Mouse (Mus musculus) liver, embryonic 12.5 days (tissue): ENCODE measurements around the gene Bcl2l14. TPM values are rescaled to one million over a fixed set of nuclear protein-coding genes. Genes with fewer than 3 reads are reported as not detected.

Source experiments
- ATAC-seq: fragments of 200-750 bp; cut with Nextera tagmentation; 2 replicates; pipeline ENCODE4 v1.8.0; 2017; ENCODE audit warnings: moderate number of reproducible peaks, mild to moderate bottlenecking, moderate library complexity
- H3K27ac ChIP-seq: fragments of 300-500 bp; sonication (generic); 2 replicates; pipeline ENCODE4 v1.5.1; 2016; ENCODE audit warnings: mild to moderate bottlenecking
- H3K27me3 ChIP-seq: fragments of 300-500 bp; sonication (generic); replicated peaks from 2 replicates; pipeline ENCODE4 v1.6.1; 2016; ENCODE audit warnings: mild to moderate bottlenecking, moderate library complexity
- H3K36me3 ChIP-seq: fragments of 300-500 bp; sonication (generic); 2 replicates; pipeline ENCODE4 v1.6.1; 2016; ENCODE audit warnings: mild to moderate bottlenecking, moderate library complexity
- H3K4me1 ChIP-seq: fragments of 300-500 bp; sonication (generic); 2 replicates; pipeline ENCODE4 v1.6.1; 2016
- H3K4me2 ChIP-seq: fragments of 300-500 bp; sonication (generic); 2 replicates; pipeline ENCODE4 v1.6.1; 2016; ENCODE audit warnings: mild to moderate bottlenecking, moderate library complexity
- H3K4me3 ChIP-seq: fragments of 300-500 bp; sonication (generic); 2 replicates; pipeline ENCODE4 v1.5.1; 2016; ENCODE audit warnings: mild to moderate bottlenecking, moderate library complexity
- H3K9ac ChIP-seq: fragments of 300-500 bp; sonication (generic); 2 replicates; pipeline ENCODE4 v1.6.1; 2016; ENCODE audit warnings: mild to moderate bottlenecking, moderate library complexity
- H3K9me3 ChIP-seq: fragments of 300-500 bp; sonication (generic); replicated peaks from 2 replicates; pipeline ENCODE4 v1.6.1; 2016; ENCODE audit warnings: mild to moderate bottlenecking, moderate library complexity
- WGBS: fragments of 180-500 bp; shearing (Covaris S2); methylation state at CpG from one replicate; pipeline ENCODE4 v1.1.7; 2016; ENCODE audit not compliant: insufficient replicate concordance; 5-methylcytosine and 5-hydroxymethylcytosine counted together
- polyA plus RNA-seq: library from polyadenylated mRNA; unstranded; fragments of >200 nt; fragmentation: Nextera tagmentation; extraction: Ambion mirVana; gene quantifications from 2 replicates; pipeline ENCODE4 v1.2.1, GENCODE M21; 2016

The Bcl2l14 gene
- polyA plus RNA-seq, 1 experiment from 2014 or later: 0.38 TPM

DNA sequence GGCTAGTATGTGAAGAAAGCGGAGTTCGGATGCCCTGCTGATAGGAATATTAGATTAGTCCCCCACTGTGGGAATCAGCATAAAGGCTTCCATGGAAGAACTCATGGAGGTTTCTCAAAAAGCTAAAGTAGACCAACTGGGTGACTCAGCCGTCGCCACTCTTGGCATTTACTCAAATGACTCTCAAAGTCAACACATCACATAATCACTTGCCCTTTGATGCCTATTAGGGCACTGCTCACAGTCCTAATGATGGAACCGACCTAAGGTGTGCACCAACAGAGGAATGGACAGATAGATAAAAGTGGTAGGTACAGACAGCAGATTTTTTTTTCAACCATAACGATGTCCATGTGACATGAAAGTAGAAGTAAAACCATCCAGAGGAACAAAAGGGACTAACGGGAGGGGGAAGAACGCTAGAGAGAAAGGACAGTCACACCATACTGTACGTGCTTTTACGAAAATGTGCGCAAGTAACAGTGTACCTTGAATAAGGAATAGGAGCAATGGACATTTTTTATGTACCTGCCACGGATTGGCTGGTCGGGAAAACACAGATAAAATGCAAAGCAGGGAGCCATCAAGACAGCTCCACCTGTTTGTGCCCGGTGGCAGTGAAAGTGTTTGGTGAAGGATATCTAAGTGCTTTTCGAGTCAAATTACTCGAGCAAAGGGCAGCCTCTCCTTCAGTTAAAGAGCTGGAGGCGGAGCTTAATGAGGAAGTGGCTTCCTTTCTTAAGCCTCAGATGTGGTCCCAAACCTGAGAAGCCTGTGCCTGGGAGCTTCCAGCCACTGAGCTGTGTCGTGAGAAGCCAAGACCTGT, 17.8 kb downstream of the Bcl2l14 start:
- Histone ChIP-seq H3K27ac (no peak overlapping the region), H3K4me1 (0 out of 2 replicates have a peak, but pooled peaks cover 7% of the 10 kb centered on the region), H3K4me3 (no peak overlapping the region), H3K36me3 (no peaks in the 10 kb centered on the region), H3K27me3 (no peaks in the 10 kb centered on the region; the same call in 1 of the 2 replicates), H3K4me2 (peak overlapping the region; percentile 24), H3K9ac (no peak overlapping the region), H3K9me3 (no peaks in the 10 kb centered on the region)
- ATAC-seq: no peak
- 40% methylated on average over 18 of the region's 18 CpGs for WGBS

DNA sequence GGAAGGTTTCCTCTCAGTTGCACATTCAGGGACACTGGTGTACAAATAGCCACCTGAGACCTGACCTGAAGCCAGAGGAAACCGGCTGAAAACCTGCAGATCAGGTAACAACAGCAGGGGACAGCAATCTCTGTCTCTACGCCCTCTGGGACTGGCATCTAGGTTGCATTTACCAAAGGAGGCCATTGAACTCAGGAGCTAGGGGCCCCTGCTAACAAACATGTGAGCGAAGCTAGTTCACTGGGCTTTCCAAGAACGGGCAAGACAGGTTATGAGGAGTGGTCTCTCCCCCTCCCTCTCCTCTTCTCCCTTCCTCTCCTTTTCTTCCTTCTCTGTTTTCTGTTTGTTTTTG, 18.4 kb downstream of the Bcl2l14 start:
- 62% methylated on average over 4 of the region's 4 CpGs for WGBS
- ATAC-seq: no peak

DNA sequence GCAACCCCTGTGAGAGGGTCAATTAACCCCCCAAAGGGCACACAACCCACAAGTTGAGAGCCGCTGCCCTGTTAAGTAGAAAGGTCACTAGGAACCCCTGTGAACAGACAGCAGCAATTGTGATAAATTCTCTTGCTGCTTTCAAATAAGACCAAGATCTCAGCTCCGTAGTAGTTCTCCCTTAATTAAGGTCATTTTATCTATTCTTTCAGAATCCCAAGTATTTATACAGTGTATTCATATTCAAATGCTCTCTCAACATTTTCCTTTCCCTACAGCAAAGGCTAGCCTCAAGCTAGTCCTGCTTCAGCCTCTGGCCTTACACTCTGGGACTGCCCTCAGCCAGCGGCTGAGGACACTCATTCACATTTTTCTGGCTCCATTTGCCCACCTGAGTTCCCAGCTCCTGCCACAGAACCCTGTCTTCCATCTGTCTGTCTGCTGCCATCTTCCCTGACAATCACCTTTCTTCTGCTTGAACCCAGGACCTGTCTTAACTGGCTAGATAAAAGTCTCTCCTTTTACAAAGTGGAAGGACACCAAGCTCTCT, 20.5 kb downstream of the Bcl2l14 start:
- ATAC-seq: no peak

More for the DNA sequence above, 18.4 kb downstream of the Bcl2l14 start:
- no peak overlapping the region for H3K27ac ChIP-seq
- no peak overlapping the region for H3K9ac ChIP-seq
- H3K36me3 ChIP-seq: no peaks in the 10 kb centered on the region
- no peaks in the 10 kb centered on the region for H3K9me3 ChIP-seq
- H3K4me3 ChIP-seq: no peak overlapping the region
- peak overlapping the region; percentile 24 for H3K4me2 ChIP-seq
- H3K27me3 ChIP-seq: no peaks in the 10 kb centered on the region; the same call in 1 of the 2 replicates
- 0 out of 2 replicates have a peak, but pooled peaks cover 7% of the 10 kb centered on the region for H3K4me1 ChIP-seq

DNA sequence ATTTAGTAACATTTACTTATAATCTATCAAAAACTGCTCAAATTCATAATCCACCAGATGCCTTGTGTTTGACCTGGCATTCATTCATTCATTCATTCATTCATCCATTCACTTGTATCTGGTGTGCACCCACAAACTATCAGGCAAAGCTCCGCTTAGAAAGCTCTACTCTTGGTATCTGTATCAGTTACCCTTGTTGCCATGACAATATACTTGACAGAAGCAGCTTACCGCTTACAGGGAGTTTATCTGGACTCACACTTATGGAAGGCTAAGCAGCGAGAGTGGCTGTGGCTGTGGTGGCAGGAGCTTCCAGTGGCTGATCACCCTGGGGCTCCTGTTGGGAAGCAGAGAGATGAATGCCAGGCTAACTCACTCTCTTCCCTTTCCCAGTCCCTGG, 21.8 kb downstream of the Bcl2l14 start:
- ATAC-seq: no peak
- H3K4me1 ChIP-seq: 0 out of 2 replicates have a peak, but pooled peaks cover 7% of the 10 kb centered on the region
- no peak overlapping the region for H3K4me2 ChIP-seq
- WGBS: 23% methylated on average over 3 of the region's 3 CpGs
- H3K36me3 ChIP-seq: no peaks in the 10 kb centered on the region
- H3K9me3 ChIP-seq: no peaks in the 10 kb centered on the region
- H3K27me3 ChIP-seq: no peaks in the 10 kb centered on the region; the same call in 1 of the 2 replicates
- H3K27ac ChIP-seq: no peak overlapping the region
- H3K4me3 ChIP-seq: no peak overlapping the region
- H3K9ac ChIP-seq: no peak overlapping the region

More for the DNA sequence above, 20.5 kb downstream of the Bcl2l14 start:
- no peaks in the 10 kb centered on the region; the same call in 1 of the 2 replicates for H3K27me3 ChIP-seq
- 68% methylated on average over 3 of the region's 3 CpGs for WGBS
- no peak overlapping the region for H3K4me3 ChIP-seq
- H3K4me1 ChIP-seq: 0 out of 2 replicates have a peak, but pooled peaks cover 7% of the 10 kb centered on the region
- no peak overlapping the region for H3K4me2 ChIP-seq
- H3K9me3 ChIP-seq: no peaks in the 10 kb centered on the region
- H3K27ac ChIP-seq: no peak overlapping the region
- H3K36me3 ChIP-seq: no peaks in the 10 kb centered on the region
- no peak overlapping the region for H3K9ac ChIP-seq

DNA sequence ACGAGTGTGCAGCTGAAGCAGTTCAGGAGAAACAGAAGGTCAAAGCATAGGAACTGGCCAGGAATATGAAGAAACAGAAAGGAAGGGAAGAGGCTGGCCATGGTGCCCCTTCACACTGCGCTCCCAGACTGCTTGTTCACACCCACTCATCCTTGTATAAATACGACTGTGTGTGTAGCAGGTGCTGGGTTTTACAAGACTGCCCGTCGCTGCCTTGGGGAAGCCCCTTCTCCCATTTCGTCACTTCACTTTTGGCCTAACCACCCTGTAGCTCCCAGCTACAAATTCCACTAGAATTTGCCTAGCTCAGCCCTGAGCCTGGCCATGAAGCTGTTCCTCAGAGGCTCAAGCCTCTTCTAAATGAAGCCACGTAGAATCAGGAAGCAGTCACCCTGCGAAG, 24.3 kb downstream of the Bcl2l14 start:
- no peaks in the 10 kb centered on the region for H3K36me3 ChIP-seq
- H3K9ac ChIP-seq: no peak overlapping the region
- H3K9me3 ChIP-seq: no peaks in the 10 kb centered on the region
- H3K27ac ChIP-seq: no peak overlapping the region
- no peaks in the 10 kb centered on the region; the same call in 1 of the 2 replicates for H3K27me3 ChIP-seq
- H3K4me1 ChIP-seq: peaks cover 3% of the 10 kb centered on the region; the same call in 1 of the 2 replicates
- no peak overlapping the region for H3K4me3 ChIP-seq
- WGBS: 62% methylated on average over 8 of the region's 8 CpGs
- no peak overlapping the region for H3K4me2 ChIP-seq
- no peak for ATAC-seq

DNA sequence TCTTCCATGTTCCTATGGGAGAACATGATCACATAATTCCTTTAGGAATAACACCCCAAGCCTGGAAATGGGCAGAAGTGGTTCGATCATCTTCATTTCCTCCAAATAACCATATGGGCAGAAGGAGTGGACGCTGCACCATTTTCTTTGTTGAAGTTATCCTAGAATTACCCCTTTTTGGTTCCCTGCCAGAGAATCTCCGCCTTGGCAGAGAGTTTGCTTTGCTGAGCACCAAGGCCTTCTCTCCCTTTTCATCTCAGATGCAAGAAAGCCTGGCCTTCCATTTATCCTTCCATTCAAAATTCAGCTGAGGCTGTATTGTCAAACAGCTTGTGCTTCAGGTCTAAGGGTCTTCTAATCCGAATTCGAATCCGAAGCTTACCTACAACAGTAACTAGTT, 25.8 kb downstream of the Bcl2l14 start:
- Histone ChIP-seq H3K9me3 (no peaks in the 10 kb centered on the region), H3K27me3 (no peaks in the 10 kb centered on the region), H3K27ac (no peak overlapping the region), H3K4me1 (peaks cover 4% of the 10 kb centered on the region; the same call in 1 of the 2 replicates), H3K4me2 (no peak overlapping the region), H3K9ac (no peak overlapping the region), H3K36me3 (no peaks in the 10 kb centered on the region), H3K4me3 (no peak overlapping the region)
- WGBS: 69% methylated on average over 6 of the region's 6 CpGs
- ATAC-seq: no peak

DNA sequence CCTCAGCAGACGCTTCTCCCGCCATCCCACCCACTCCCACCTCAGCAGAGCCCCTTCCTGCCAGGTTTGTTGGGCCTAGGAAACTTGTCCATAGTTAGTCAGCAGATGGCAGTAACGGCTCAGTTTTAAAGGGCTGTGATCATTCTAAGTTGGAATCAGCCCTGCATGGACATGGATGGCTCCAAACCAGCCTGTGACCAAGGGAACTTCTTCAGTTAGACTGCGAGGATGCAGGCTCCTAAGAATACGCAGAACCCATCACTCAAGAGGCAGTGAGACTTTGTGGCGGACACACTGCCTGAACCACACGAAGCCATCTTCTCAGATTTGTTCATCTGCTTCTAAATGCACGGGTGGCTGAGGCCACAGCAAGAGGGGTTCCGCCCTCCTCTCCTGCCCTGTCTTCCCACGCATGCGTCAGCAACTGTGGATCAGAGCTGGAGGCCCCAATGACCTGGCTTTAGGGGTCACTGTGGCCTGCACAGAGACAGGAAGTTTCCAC, 29.1 kb downstream of the Bcl2l14 start:
- peak overlapping the region; percentile 23; the same call in 1 of the 2 replicates for H3K4me2 ChIP-seq
- no peak overlapping the region for H3K9ac ChIP-seq
- H3K36me3 ChIP-seq: no peaks in the 10 kb centered on the region
- no peaks in the 10 kb centered on the region for H3K27me3 ChIP-seq
- no peak overlapping the region for H3K27ac ChIP-seq
- WGBS: 23% methylated on average over 11 of the region's 11 CpGs
- no peaks in the 10 kb centered on the region for H3K9me3 ChIP-seq
- ATAC-seq: 0 out of 2 replicates have a peak, but pooled peaks have one; percentile 33
- peaks cover 4% of the 10 kb centered on the region; the same call in 1 of the 2 replicates for H3K4me1 ChIP-seq
- H3K4me3 ChIP-seq: no peak overlapping the region

DNA sequence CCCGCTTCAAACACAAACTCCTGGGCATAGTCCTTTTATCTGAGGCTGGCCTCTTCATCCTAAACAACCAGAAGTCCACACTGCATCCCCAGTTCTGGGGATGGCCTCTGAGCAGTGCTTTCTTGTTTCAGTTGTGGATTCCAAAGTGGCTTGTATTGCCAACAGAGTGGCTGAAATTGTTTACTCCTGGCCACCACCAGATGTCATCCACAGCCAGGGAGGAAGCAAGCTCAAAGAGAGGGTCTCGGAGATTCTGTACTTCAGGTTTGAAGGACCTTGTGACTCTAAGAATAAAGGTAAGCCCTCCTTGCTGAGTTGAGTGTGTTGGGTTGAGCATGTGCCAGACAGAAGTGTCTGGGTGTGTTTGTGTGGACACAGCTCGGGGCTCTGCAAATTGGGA, 31.0 kb downstream of the Bcl2l14 start:
- ATAC-seq: no peak
- WGBS: 73% methylated on average over 3 of the region's 3 CpGs
- Histone ChIP-seq H3K4me2 (no peak overlapping the region), H3K36me3 (no peaks in the 10 kb centered on the region), H3K9ac (no peak overlapping the region), H3K27ac (no peak overlapping the region), H3K27me3 (no peaks in the 10 kb centered on the region), H3K4me3 (no peak overlapping the region), H3K9me3 (no peaks in the 10 kb centered on the region), H3K4me1 (peaks cover 4% of the 10 kb centered on the region; the same call in 1 of the 2 replicates)

DNA sequence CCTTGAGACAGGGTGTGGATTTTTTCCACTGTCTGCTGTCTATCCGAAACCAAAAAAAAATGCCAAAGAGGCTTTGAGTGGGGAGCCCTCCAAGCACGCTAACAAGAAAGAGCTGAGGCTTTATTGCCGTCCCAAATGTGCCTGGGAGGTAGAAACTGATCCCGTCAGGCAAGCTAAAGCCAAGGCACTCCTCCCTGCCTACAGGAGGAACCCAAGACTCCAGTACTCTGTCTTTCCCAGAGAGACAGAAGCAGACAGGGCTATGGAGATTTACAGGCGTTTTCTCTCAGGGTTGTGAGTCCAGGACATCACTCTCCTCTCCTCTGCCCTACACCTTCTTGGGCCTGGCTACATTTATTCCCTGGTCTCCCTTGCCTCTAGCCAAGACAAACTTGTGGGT, 32.3 kb downstream of the Bcl2l14 start:
- no peaks in the 10 kb centered on the region for H3K9me3 ChIP-seq
- ATAC-seq: no peak
- no peaks in the 10 kb centered on the region for H3K36me3 ChIP-seq
- no peak overlapping the region for H3K27ac ChIP-seq
- no peak overlapping the region for H3K9ac ChIP-seq
- no peak overlapping the region for H3K4me3 ChIP-seq
- H3K27me3 ChIP-seq: 0 out of 2 replicates have a peak, but pooled peaks cover 2% of the 10 kb centered on the region
- 70% methylated on average over 5 of the region's 5 CpGs for WGBS
- H3K4me2 ChIP-seq: no peak overlapping the region
- H3K4me1 ChIP-seq: peaks cover 4% of the 10 kb centered on the region; the same call in 1 of the 2 replicates

DNA sequence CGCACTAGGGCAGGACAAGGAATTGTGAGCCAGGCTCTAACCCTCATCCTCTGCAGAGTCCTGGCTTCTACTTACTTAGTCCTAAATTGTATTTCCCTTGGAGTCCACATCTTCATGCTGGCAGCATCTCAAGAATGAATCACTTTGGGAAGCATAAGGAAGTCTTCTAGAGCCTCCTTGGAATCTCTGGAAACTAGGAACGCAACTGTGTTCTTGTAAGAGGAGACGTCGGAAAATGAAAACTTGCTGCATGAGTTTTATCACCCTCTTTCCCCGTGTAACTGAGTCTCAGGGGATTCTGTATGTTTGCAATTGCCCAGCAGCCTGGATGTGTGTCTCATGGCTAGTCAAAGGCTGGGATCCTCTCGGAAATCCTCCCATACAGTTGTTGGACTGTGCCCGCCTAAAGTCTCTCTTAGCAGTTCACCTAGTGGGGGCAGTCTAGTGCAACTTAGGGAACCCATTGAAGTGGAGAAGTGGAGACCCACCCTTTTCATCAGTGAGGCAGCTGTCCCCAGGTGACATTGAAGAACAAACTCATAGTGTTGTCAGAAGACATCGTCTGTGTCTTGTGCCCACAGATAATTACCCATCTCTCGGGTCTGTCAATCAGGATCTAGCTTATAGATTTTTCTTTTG, 34.2 kb downstream of the Bcl2l14 start:
- 63% methylated on average over 9 of the region's 9 CpGs for WGBS
- H3K27me3 ChIP-seq: 0 out of 2 replicates have a peak, but pooled peaks cover 3% of the 10 kb centered on the region
- no peaks in the 10 kb centered on the region for H3K9me3 ChIP-seq
- no peaks in the 10 kb centered on the region for H3K36me3 ChIP-seq
- H3K27ac ChIP-seq: no peak overlapping the region
- no peak overlapping the region for H3K4me3 ChIP-seq
- H3K4me1 ChIP-seq: peaks cover 3% of the 10 kb centered on the region; the same call in 1 of the 2 replicates
- H3K9ac ChIP-seq: no peak overlapping the region
- H3K4me2 ChIP-seq: no peak overlapping the region
- ATAC-seq: no peak

DNA sequence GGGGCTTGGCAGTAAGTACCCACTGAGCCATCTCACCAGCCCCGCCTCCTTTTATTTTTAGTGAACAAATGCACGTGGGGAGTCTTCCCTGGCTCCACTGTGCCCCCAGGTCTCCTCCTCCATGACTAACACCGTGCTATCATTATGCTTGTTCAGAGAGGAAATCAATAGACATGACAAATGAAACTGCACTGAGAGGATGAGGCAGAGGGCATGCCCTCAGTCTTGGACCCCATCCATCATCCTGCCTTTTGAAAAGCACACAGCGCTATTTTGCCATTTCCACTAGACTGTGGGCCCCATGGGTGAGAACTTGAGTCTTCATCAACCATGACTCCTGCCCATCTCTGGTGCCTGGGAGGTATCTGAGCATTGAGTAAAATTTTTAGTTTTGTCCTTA, 35.5 kb downstream of the Bcl2l14 start:
- no peak overlapping the region for H3K27ac ChIP-seq
- 0 out of 2 replicates have a peak, but pooled peaks cover 3% of the 10 kb centered on the region for H3K27me3 ChIP-seq
- H3K4me2 ChIP-seq: no peak overlapping the region
- H3K4me1 ChIP-seq: no peaks in the 10 kb centered on the region
- no peaks in the 10 kb centered on the region for H3K36me3 ChIP-seq
- H3K4me3 ChIP-seq: no peak overlapping the region
- no peak overlapping the region for H3K9ac ChIP-seq
- ATAC-seq: no peak
- 53% methylated on average over 4 of the region's 4 CpGs for WGBS
- no peaks in the 10 kb centered on the region for H3K9me3 ChIP-seq
